22 mouse cellular contexts compared by ENCODE assay signal in genomic region chr15:88946851-88947250, GRCm38 (mm10). TPM values are rescaled to one million over a fixed set of nuclear protein-coding genes. Genes with fewer than 3 reads are reported as not detected.
DNase-seq lines count a peak whose midpoint lies in the region; TF ChIP-seq lines count a peak whose summit lies in the region.
"Had no signal": no experiment of that assay in that cellular context is flagged by ENCODE, and none has a peak within 500 bp of the region (broad histone marks: within the 10 kb centered on the region; RNA-seq: fewer than 3 reads in every experiment).

No protein-coding gene starts in this region.

- TF ChIP-seq POLR2A in liver, adult 2 months (IDR thresholded peaks at IDR 0.05; ENCODE audit: extremely low read depth, insufficient read depth, low read length) = no peak

- no peaks in the 10 kb centered on the region for H3K36me3 ChIP-seq in liver, adult 2 months (ENCODE audit: control insufficient read depth, insufficient read depth, low read length)
- H3K36me3 ChIP-seq: embryonic facial prominence, embryonic 13.5 days; liver, embryonic 13.5 days had no signal

- peak; percentile 49; the same call in 1 of the 2 replicates for TF ChIP-seq CTCF in liver, adult 2 months (IDR thresholded peaks at IDR 0.05; ENCODE audit: low read depth, low read length)

- no peaks in the 10 kb centered on the region for H3K27me3 ChIP-seq in liver, adult 2 months (ENCODE audit: control insufficient read depth, insufficient read depth, low read length)
- H3K27me3 ChIP-seq: embryonic facial prominence, embryonic 13.5 days; liver, embryonic 13.5 days had no signal

- peaks cover 2% of the 10 kb centered on the region; the same call in 1 of the 2 replicates for H3K4me1 ChIP-seq in liver, adult 2 months (ENCODE audit: control insufficient read depth, insufficient read depth, low read length)
- H3K4me1 ChIP-seq: embryonic facial prominence, embryonic 13.5 days; liver, embryonic 13.5 days had no signal

- 32% methylated on average over 6 of the region's 6 CpGs for WGBS in liver, adult 2 months

- H3K9ac ChIP-seq in liver, adult 2 months (ENCODE audit: low read depth, low read length) = no peak overlapping the region
- H3K9ac ChIP-seq: embryonic facial prominence, embryonic 13.5 days; liver, embryonic 13.5 days had no signal

- H3K79me2 ChIP-seq in liver, adult 2 months (ENCODE audit: control insufficient read depth, insufficient read depth, low read length) = no peaks in the 10 kb centered on the region

- no peak overlapping the region for H3K27ac ChIP-seq in liver, adult 2 months (replicated peaks; ENCODE audit: insufficient read depth, low read depth, low read length)
- H3K27ac ChIP-seq: embryonic facial prominence, embryonic 13.5 days; left cerebral cortex, adult 2 months; liver, embryonic 13.5 days had no signal

- H3K4me3 ChIP-seq in liver, adult 2 months (ENCODE audit: insufficient read depth, low read depth, low read length) = no peak overlapping the region
- H3K4me3 ChIP-seq: embryonic facial prominence, embryonic 13.5 days; left cerebral cortex, adult 2 months; liver, embryonic 13.5 days had no signal

- DNase-seq in adrenal gland, adult 2 months = peak; percentile 65
- no peak for DNase-seq in adrenal gland, postnatal 4 days (ENCODE audit: low spot score in 2 of 2)
- peak; percentile 85 for DNase-seq in liver, adult 2 months (ENCODE audit: extremely low read depth, low read depth, low spot score)
- DNase-seq in liver = no peak
- DNase-seq in embryo, embryonic 11 days = peak; percentile 17
- peak; percentile 44 for DNase-seq in lung, postnatal 36 days
- no peak for DNase-seq in cerebellum, postnatal 10 days
- no peak for DNase-seq in right cerebral cortex, adult 2 months (ENCODE audit: low spot score in 2 of 2)
- DNase-seq: cerebellum, adult 18-20 months; gastrocnemius, postnatal 36 days; heart, postnatal 14 days; liver, embryonic 13.5 days; retina, postnatal 1 day; thymus, adult 2 months had no signal

RNA-seq across cellular contexts. Expression of gene Ttll8, which starts 7.4 kb away (rescaled TPM):
- under 1 TPM in 1 of 2 experiments, not detected in 1; 0.17 TPM for total RNA-seq in adrenal gland, adult 2 months (2021)
- polyA plus RNA-seq in adrenal gland, adult 2 months (2012; rRNA removed) = 0.03 TPM in 1 of 2 replicates, not detected in the other
- under 1 TPM in 1 of 2 experiments, not detected in 1; 0.28 TPM for total RNA-seq in adrenal gland, postnatal 4 days (2021)
- total RNA-seq in liver, adult 2 months (2014; rRNA removed) = 0.20 and 0.28 TPM in 2 replicates
- 0.02 and 0.24 TPM in 2 replicates for polyA plus RNA-seq in liver, adult 2 months (2012; rRNA removed)
- total RNA-seq: gastrocnemius, postnatal 36 days; heart, postnatal 14 days had no signal
- polyA plus RNA-seq: activated CD4-positive, CD25-positive, alpha-beta regulatory T cell, adult 4 months; embryonic facial prominence, embryonic 13.5 days; intestine, embryonic 14.5 days; liver, embryonic 13.5 days; midbrain, embryonic 11.5 days; neural tube, embryonic 11.5 days; spleen, adult 2 months had no signal

RNA-seq across cellular contexts. Expression of gene Mlc1, which starts 32.0 kb away (rescaled TPM):
- not detected for total RNA-seq in adrenal gland, adult 2 months (2021)
- polyA plus RNA-seq in adrenal gland, adult 2 months (2012; rRNA removed) = not detected in 2 replicates
- under 1 TPM in 1 of 2 experiments, not detected in 1; 0.17 TPM for total RNA-seq in adrenal gland, postnatal 4 days (2021)
- 0.07 TPM in 1 of 2 replicates, not detected in the other for total RNA-seq in liver, adult 2 months (2014; rRNA removed)
- not detected in 2 replicates for polyA plus RNA-seq in liver, adult 2 months (2012; rRNA removed)
- total RNA-seq: gastrocnemius, postnatal 36 days; heart, postnatal 14 days had no signal
- polyA plus RNA-seq: activated CD4-positive, CD25-positive, alpha-beta regulatory T cell, adult 4 months; intestine, embryonic 14.5 days had no signal

RNA-seq across cellular contexts. Expression of gene Mov10l1, which starts 35.9 kb away (rescaled TPM):
- total RNA-seq in adrenal gland, adult 2 months (2021) = not detected
- polyA plus RNA-seq in adrenal gland, adult 2 months (2012; rRNA removed) = not detected in 2 replicates
- under 1 TPM in 1 of 2 experiments, not detected in 1; 0.53 TPM for total RNA-seq in adrenal gland, postnatal 4 days (2021)
- not detected in 2 replicates for total RNA-seq in liver, adult 2 months (2014; rRNA removed)
- polyA plus RNA-seq in liver, adult 2 months (2012; rRNA removed) = not detected in 2 replicates
- total RNA-seq: gastrocnemius, postnatal 36 days; left cerebral cortex, adult 2 months had no signal
- polyA plus RNA-seq: activated CD4-positive, CD25-positive, alpha-beta regulatory T cell, adult 4 months; embryonic facial prominence, embryonic 13.5 days; forebrain, embryonic 14.5 days; intestine, embryonic 14.5 days; liver, embryonic 13.5 days; midbrain, embryonic 11.5 days; neural tube, embryonic 11.5 days; spleen, adult 2 months had no signal

Comparison
In these comparisons a context has a peak if more than half of its experiments do, and no peak if none do; other contexts are left out.
1. DNase-seq: peak in adrenal gland, adult 2 months (single experiment), liver, adult 2 months (single experiment), embryo, embryonic 11 days (single experiment) and lung, postnatal 36 days (single experiment); none in adrenal gland, postnatal 4 days (0 of 2), liver (single experiment), cerebellum, postnatal 10 days (0 of 2) and right cerebral cortex, adult 2 months (0 of 2).